Mouse (Mus musculus) thymus, postnatal 0 days (tissue): ENCODE results near the gene Ccl2. TPM values are rescaled to one million over a fixed set of nuclear protein-coding genes. Genes with fewer than 3 reads are reported as not detected.

ENCODE experiments used
- DNase-seq: peaks from one replicate; pipeline ENCODE4 v3.0.0-alpha.2; 2015; ENCODE audit warnings: low spot score
- polyA plus RNA-seq: library from polyadenylated mRNA; unstranded; fragments of >200 nt; fragmentation: Nextera tagmentation; extraction: Ambion mirVana; gene quantifications from 2 replicates; pipeline ENCODE4 v1.2.1, GENCODE M21; 2015

Gene Ccl2
- polyA plus RNA-seq, 1 experiment from 2014 or later, result 9.1 TPM

- no peak for DNase-seq
Measured at GRCm38 (mm10) chr11:82034446-82034845, 925 bp upstream of the Ccl2 start.

GRCm38 (mm10) chr11:82035857-82036256 is 486 bp downstream of the Ccl2 start:
- DNase-seq, result no peak

GRCm38 (mm10) chr11:82038535-82038934 is 3.2 kb downstream of the Ccl2 start, which contains the start of gene Gm17268:
Gene Gm17268 (minus strand): TSS chr11:82038562.
- DNase-seq, result no peak

- DNase-seq, result no peak
Measured at GRCm38 (mm10) chr11:82039132-82039660, 3.8 kb downstream of the Ccl2 start.

- no peak for DNase-seq
Measured at GRCm38 (mm10) chr11:82041671-82042080, 6.3 kb downstream of the Ccl2 start.

GRCm38 (mm10) chr11:82045471-82045870 is 10.1 kb downstream of the Ccl2 start, which contains the start of gene Ccl7:
Gene Ccl7 (plus strand): TSS chr11:82045712.
- no peak for DNase-seq

GRCm38 (mm10) chr11:82047746-82048415 is 12.5 kb downstream of the Ccl2 start:
- DNase-seq, result peak; percentile 61

- DNase-seq, result no peak
Measured at GRCm38 (mm10) chr11:82053849-82054248, 18.5 kb downstream of the Ccl2 start.

- DNase-seq, result no peak
Measured at GRCm38 (mm10) chr11:82057646-82058045, 22.3 kb downstream of the Ccl2 start, which contains the start of gene Ccl11. Gene Ccl11 (plus strand): TSS chr11:82057823.

GRCm38 (mm10) chr11:82062226-82062625 is 26.9 kb downstream of the Ccl2 start:
- DNase-seq, result no peak

- no peak for DNase-seq
Measured at GRCm38 (mm10) chr11:82063454-82063853, 28.1 kb downstream of the Ccl2 start.

GRCm38 (mm10) chr11:82066953-82067571 is 31.7 kb downstream of the Ccl2 start:
- DNase-seq, result no peak

GRCm38 (mm10) chr11:82071076-82071475 is 35.7 kb downstream of the Ccl2 start:
- no peak for DNase-seq

GRCm38 (mm10) chr11:82072374-82072773 is 37.0 kb downstream of the Ccl2 start:
- DNase-seq, result no peak

GRCm38 (mm10) chr11:82072984-82073383 is 37.6 kb downstream of the Ccl2 start:
- no peak for DNase-seq

GRCm38 (mm10) chr11:82073686-82074085 is 38.3 kb downstream of the Ccl2 start:
- no peak for DNase-seq

- no peak for DNase-seq
Measured at GRCm38 (mm10) chr11:82077031-82077430, 41.7 kb downstream of the Ccl2 start.

GRCm38 (mm10) chr11:82078136-82078730 is 42.9 kb downstream of the Ccl2 start:
- no peak for DNase-seq

GRCm38 (mm10) chr11:82080865-82081264 is 45.5 kb downstream of the Ccl2 start:
- DNase-seq, result no peak

- no peak for DNase-seq
Measured at GRCm38 (mm10) chr11:82084360-82084759, 49.0 kb downstream of the Ccl2 start.
